Mouse (Mus musculus) lung, postnatal 0 days (tissue): ENCODE data around the gene Eri3. TPM values are rescaled to one million over a fixed set of nuclear protein-coding genes. Genes with fewer than 3 reads are reported as not detected.
A peak's percentile ranks its signal among the peaks of the same experiment; 100 is the strongest.

ENCODE experiments used
- ATAC-seq: fragments of 200-750 bp; cut with Nextera tagmentation; 2 replicates; pipeline ENCODE4 v1.8.0; 2017; ENCODE audit warnings: moderate library complexity
- DNase-seq: peaks from one replicate; pipeline ENCODE4 v3.0.0-alpha.2; 2016; ENCODE audit warnings: low spot score
- H3K27ac ChIP-seq: fragments of 300-500 bp; sonication (generic); 2 replicates; pipeline ENCODE4 v1.5.1; 2014; ENCODE audit warnings: antibody characterized with exemption, mild to moderate bottlenecking, low read length, mixed read lengths
- H3K27me3 ChIP-seq: fragments of 300-500 bp; sonication (generic); replicated peaks from 2 replicates; pipeline ENCODE4 v1.6.1; 2014; ENCODE audit warnings: low read length, mixed read lengths; ENCODE audit not compliant: insufficient read depth
- H3K36me3 ChIP-seq: fragments of 300-500 bp; sonication (generic); 2 replicates; pipeline ENCODE4 v1.6.1; 2014; ENCODE audit warnings: low read length, mixed read lengths; ENCODE audit not compliant: insufficient read depth
- H3K4me1 ChIP-seq: fragments of 300-500 bp; sonication (generic); 2 replicates; pipeline ENCODE4 v1.6.1; 2014; ENCODE audit warnings: antibody characterized with exemption, low read depth, low read length, mixed read lengths; ENCODE audit not compliant: insufficient read depth
- H3K4me2 ChIP-seq: fragments of 300-500 bp; sonication (generic); replicated peaks from 2 replicates; pipeline ENCODE4 v1.6.1; 2014; ENCODE audit warnings: low read depth, mild to moderate bottlenecking, low read length, moderate library complexity, mixed read lengths
- H3K4me3 ChIP-seq: fragments of 300-500 bp; sonication (generic); 2 replicates; pipeline ENCODE4 v1.5.1; 2014; ENCODE audit warnings: low read depth, low read length
- H3K9ac ChIP-seq: fragments of 300-500 bp; sonication (generic); replicated peaks from 2 replicates; pipeline ENCODE4 v1.6.1; 2014; ENCODE audit warnings: low read depth, mild to moderate bottlenecking
- H3K9me3 ChIP-seq: fragments of 300-500 bp; sonication (generic); 2 replicates; pipeline ENCODE4 v1.6.1; 2016; ENCODE audit warnings: low read length, mixed read lengths
- CTCF ChIP-seq: IDR thresholded peaks from 2 replicates; pipeline ENCODE4 v1.5.1; 2016; ENCODE audit warnings: antibody characterized with exemption, mild to moderate bottlenecking
- EP300 ChIP-seq: IDR thresholded peaks from 2 replicates; pipeline ENCODE4 v1.6.1; 2016; ENCODE audit warnings: antibody characterized with exemption, mild to moderate bottlenecking, control low read depth
- WGBS: fragments of 180-500 bp; shearing (Covaris S2); extraction: QIAGEN DNeasy Blood & Tissue Kit; methylation state at CpG from one replicate; pipeline ENCODE4 v1.1.7; 2014; 5-methylcytosine and 5-hydroxymethylcytosine counted together
- polyA plus RNA-seq: library from polyadenylated mRNA; unstranded; fragments of >200 nt; fragmentation: Nextera tagmentation; extraction: Ambion mirVana; gene quantifications from 2 replicates; pipeline ENCODE4 v1.2.1, GENCODE M21; 2015

The Eri3 gene
- polyA plus RNA-seq, 1 experiment from 2014 or later: 79.3 TPM

DNA sequence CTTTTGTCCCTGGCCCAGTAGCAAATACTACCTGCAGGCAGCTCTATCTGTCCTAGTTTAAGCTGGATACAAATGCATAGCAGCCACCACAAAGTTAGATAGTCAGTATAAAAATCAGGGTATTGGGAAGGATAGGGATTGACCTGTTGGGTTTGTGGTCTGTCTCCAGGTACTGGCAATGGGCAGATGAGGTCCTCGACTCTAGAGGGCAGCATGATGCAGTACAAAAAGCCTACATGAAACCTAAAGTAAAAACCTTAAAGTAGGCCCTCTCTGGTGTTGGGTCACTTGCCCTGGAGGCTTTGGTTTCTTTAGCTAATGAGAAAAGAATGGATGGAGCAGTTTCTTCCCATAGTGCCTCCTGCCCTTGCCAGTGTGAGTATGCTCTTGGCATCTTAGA, 78.3 kb downstream of the Eri3 start:
- Histone ChIP-seq H3K9me3 (no peaks in the 10 kb centered on the region), H3K4me3 (no peak overlapping the region), H3K36me3 (no peaks in the 10 kb centered on the region), H3K9ac (no peak overlapping the region), H3K27ac (no peak overlapping the region), H3K4me1 (no peaks in the 10 kb centered on the region), H3K27me3 (no peaks in the 10 kb centered on the region), H3K4me2 (no peak overlapping the region)
- TF ChIP-seq EP300 (no peak), CTCF (peak; percentile 16; the same call in 1 of the 2 replicates)
- WGBS: 53% methylated on average over 1 of the region's 1 CpGs
- DNase-seq: no peak
- ATAC-seq: no peak

GRCm38 (mm10) chr4:117630053-117630670, 80.0 kb downstream of the Eri3 start:
- WGBS: 74% methylated on average over 6 of the region's 6 CpGs
- Histone ChIP-seq H3K36me3 (no peaks in the 10 kb centered on the region), H3K9me3 (no peaks in the 10 kb centered on the region), H3K27me3 (no peaks in the 10 kb centered on the region), H3K4me3 (no peak overlapping the region), H3K4me2 (no peak overlapping the region), H3K4me1 (no peaks in the 10 kb centered on the region), H3K9ac (no peak overlapping the region), H3K27ac (no peak overlapping the region)
- TF ChIP-seq CTCF (no peak), EP300 (no peak)
- no peak for ATAC-seq
- no peak for DNase-seq

DNA sequence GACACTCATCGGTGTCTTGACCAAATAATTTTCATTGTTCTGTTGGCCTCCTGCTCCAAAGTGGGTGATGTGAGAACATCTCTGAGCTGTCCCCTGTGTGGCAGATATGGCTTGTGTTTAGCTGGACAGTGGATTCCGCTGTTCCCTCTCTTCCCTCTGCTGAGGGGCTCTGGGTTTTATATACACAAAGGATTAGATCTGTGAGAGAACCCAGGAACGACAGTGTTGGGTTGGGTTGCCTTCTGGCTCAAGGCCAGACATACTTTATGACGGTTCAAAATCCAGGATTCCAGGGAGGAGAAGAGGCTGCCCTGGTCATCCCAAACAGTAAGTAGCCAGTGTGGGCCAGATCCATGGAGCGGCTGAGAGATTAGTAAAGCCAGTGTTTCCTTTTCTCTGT, 83.4 kb downstream of the Eri3 start:
- no peak overlapping the region for H3K9ac ChIP-seq
- DNase-seq (no peak), ATAC-seq (no peak)
- TF ChIP-seq EP300 (no peak), CTCF (no peak)
- no peaks in the 10 kb centered on the region for H3K36me3 ChIP-seq
- no peaks in the 10 kb centered on the region for H3K9me3 ChIP-seq
- WGBS: 68% methylated on average over 5 of the region's 5 CpGs
- no peak overlapping the region for H3K4me2 ChIP-seq
- H3K27ac ChIP-seq: no peak overlapping the region
- no peaks in the 10 kb centered on the region for H3K27me3 ChIP-seq
- no peaks in the 10 kb centered on the region for H3K4me1 ChIP-seq
- H3K4me3 ChIP-seq: no peak overlapping the region

DNA sequence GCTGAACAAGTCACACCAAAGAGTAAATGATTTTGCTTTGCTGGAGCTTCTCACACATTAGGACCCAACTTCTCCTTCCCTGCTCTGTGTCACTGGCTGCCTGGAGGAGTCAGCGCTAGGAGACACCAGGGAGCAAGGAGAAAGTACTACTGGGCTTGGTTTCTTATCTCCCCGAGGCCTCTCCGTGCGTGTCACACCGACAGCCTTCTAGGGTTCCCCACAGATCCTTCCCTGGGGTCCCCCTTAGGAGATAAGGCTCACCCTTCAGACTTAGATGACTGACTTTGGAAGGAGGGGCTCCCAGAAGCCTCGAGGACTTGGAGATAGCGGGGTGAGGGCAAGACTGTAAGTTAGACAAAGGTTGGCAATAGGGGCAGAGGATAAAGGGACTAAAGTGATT, 84.5 kb downstream of the Eri3 start:
- WGBS: 77% methylated on average over 7 of the region's 7 CpGs
- H3K27ac ChIP-seq: no peak overlapping the region
- H3K9me3 ChIP-seq: no peaks in the 10 kb centered on the region

GRCm38 (mm10) chr4:117636152-117636551, 86.0 kb downstream of the Eri3 start:
- Histone ChIP-seq H3K9me3 (no peaks in the 10 kb centered on the region), H3K4me1 (no peaks in the 10 kb centered on the region), H3K36me3 (no peaks in the 10 kb centered on the region), H3K4me3 (no peak overlapping the region), H3K4me2 (no peak overlapping the region), H3K9ac (no peak overlapping the region), H3K27ac (no peak overlapping the region), H3K27me3 (no peaks in the 10 kb centered on the region)
- WGBS: 74% methylated on average over 4 of the region's 4 CpGs
- peak; percentile 53 for DNase-seq
- ATAC-seq: peak; percentile 92
- TF ChIP-seq EP300 (peak; percentile 42; the same call in 1 of the 2 replicates), CTCF (no peak)

More for the DNA sequence above, 84.5 kb downstream of the Eri3 start:
- ATAC-seq (no peak), DNase-seq (no peak)
- Histone ChIP-seq H3K4me1 (no peaks in the 10 kb centered on the region), H3K36me3 (no peaks in the 10 kb centered on the region), H3K4me3 (no peak overlapping the region), H3K27me3 (no peaks in the 10 kb centered on the region), H3K9ac (no peak overlapping the region), H3K4me2 (no peak overlapping the region)
- TF ChIP-seq CTCF (no peak), EP300 (no peak)

- no peak for ATAC-seq
- H3K9me3 ChIP-seq: no peaks in the 10 kb centered on the region
- no peaks in the 10 kb centered on the region for H3K4me1 ChIP-seq
- no peaks in the 10 kb centered on the region for H3K27me3 ChIP-seq
- TF ChIP-seq EP300: no peak
- TF ChIP-seq CTCF: no peak
- no peak overlapping the region for H3K4me2 ChIP-seq
- H3K9ac ChIP-seq: no peak overlapping the region
- H3K27ac ChIP-seq: no peak overlapping the region
- DNase-seq: no peak
- H3K4me3 ChIP-seq: no peak overlapping the region
- no peaks in the 10 kb centered on the region for H3K36me3 ChIP-seq
- WGBS: 79% methylated on average over 22 of the region's 22 CpGs
Measured at GRCm38 (mm10) chr4:117636891-117637613, 86.9 kb downstream of the Eri3 start.
